Mouse (Mus musculus): ENCODE measurements around the gene Bcat2. TPM values are rescaled to one million over a fixed set of nuclear protein-coding genes. Genes with fewer than 3 reads are reported as not detected.

The Bcat2 gene
- polyA plus RNA-seq, 1 experiment: 54.1 TPM

- H3K36me3 ChIP-seq (ENCODE audit: control insufficient read depth, insufficient read depth): no peaks in the 10 kb centered on the region
- TF ChIP-seq SRF (IDR thresholded peaks at IDR 0.05; ENCODE audit: control insufficient read depth, insufficient read length, low read depth) (no peak), POLR2A (IDR thresholded peaks at IDR 0.05; ENCODE audit: insufficient read length, low read depth) (peak; percentile 18), USF1 (IDR thresholded peaks at IDR 0.05; ENCODE audit: low read depth) (no peak), TCF3 (IDR thresholded peaks at IDR 0.05; ENCODE audit: insufficient read length, low read depth) (no peak), TCF12 (IDR thresholded peaks at IDR 0.05; ENCODE audit: insufficient read depth, poor library complexity, severe bottlenecking) (no peak), E2F4 (IDR thresholded peaks at IDR 0.05; ENCODE audit: insufficient read depth) (no peak), REST (IDR thresholded peaks at IDR 0.05; ENCODE audit: insufficient read depth, insufficient read length) (no peak), MYOG (IDR thresholded peaks at IDR 0.05; ENCODE audit: control insufficient read depth in 1 of 3, insufficient read depth in 1 of 3, insufficient read length in 2 of 3, low read depth in 2 of 3) (no peak), CEBPB (IDR thresholded peaks at IDR 0.05; ENCODE audit: insufficient read depth, poor library complexity, severe bottlenecking) (no peak), POLR2AphosphoS2 (IDR thresholded peaks at IDR 0.05; ENCODE audit: insufficient read length, low read depth) (peak; percentile 35), MAX (IDR thresholded peaks at IDR 0.05; ENCODE audit: low read depth) (no peak)
- H3K79me2 ChIP-seq (ENCODE audit: control insufficient read depth, insufficient read depth): no peaks in the 10 kb centered on the region
- H3K4me2 ChIP-seq (ENCODE audit: low read depth): peak overlapping the region; percentile 58
- no peak overlapping the region for H3K4me3 ChIP-seq
- no peak overlapping the region for H3ac ChIP-seq (ENCODE audit: control insufficient read depth, insufficient read length)
- no peaks in the 10 kb centered on the region for H3K27me3 ChIP-seq (ENCODE audit: control insufficient read depth, insufficient read depth, insufficient read length)
Observed at GRCm38 (mm10) chr7:45589173-45589572, 19.2 kb downstream of the Bcat2 start.

- no peaks in the 10 kb centered on the region for H3K27me3 ChIP-seq (ENCODE audit: control insufficient read depth, insufficient read depth, insufficient read length)
- H3K4me2 ChIP-seq (ENCODE audit: low read depth): peak overlapping the region; percentile 58
- no peaks in the 10 kb centered on the region for H3K79me2 ChIP-seq (ENCODE audit: control insufficient read depth, insufficient read depth)
- H3K4me3 ChIP-seq: no peak overlapping the region
- TF ChIP-seq MYOG (IDR thresholded peaks at IDR 0.05; ENCODE audit: control insufficient read depth in 1 of 3, insufficient read depth in 1 of 3, insufficient read length in 2 of 3, low read depth in 2 of 3) (no peak), MYOD1 (IDR thresholded peaks at IDR 0.05; ENCODE audit: control insufficient read depth in 1 of 3, insufficient read length in 2 of 3, low read depth in 2 of 3) (no peak), SRF (IDR thresholded peaks at IDR 0.05; ENCODE audit: control insufficient read depth, insufficient read length, low read depth) (no peak), MAX (IDR thresholded peaks at IDR 0.05; ENCODE audit: low read depth) (no peak), REST (IDR thresholded peaks at IDR 0.05; ENCODE audit: insufficient read depth, insufficient read length) (no peak), USF1 (IDR thresholded peaks at IDR 0.05; ENCODE audit: low read depth) (no peak), TCF12 (IDR thresholded peaks at IDR 0.05; ENCODE audit: insufficient read depth, poor library complexity, severe bottlenecking) (no peak), TCF3 (IDR thresholded peaks at IDR 0.05; ENCODE audit: insufficient read length, low read depth) (no peak), CEBPB (IDR thresholded peaks at IDR 0.05; ENCODE audit: insufficient read depth, poor library complexity, severe bottlenecking) (no peak), POLR2AphosphoS2 (IDR thresholded peaks at IDR 0.05; ENCODE audit: insufficient read length, low read depth) (no peak), POLR2A (IDR thresholded peaks at IDR 0.05; ENCODE audit: insufficient read length, low read depth) (no peak), E2F4 (IDR thresholded peaks at IDR 0.05; ENCODE audit: insufficient read depth) (no peak)
- no peak overlapping the region for H3ac ChIP-seq (ENCODE audit: control insufficient read depth, insufficient read length)
- H3K36me3 ChIP-seq (ENCODE audit: control insufficient read depth, insufficient read depth): no peaks in the 10 kb centered on the region
Observed at GRCm38 (mm10) chr7:45589898-45590297, 19.9 kb downstream of the Bcat2 start.

- Histone ChIP-seq H3K27me3 (ENCODE audit: control insufficient read depth, insufficient read depth, insufficient read length) (no peaks in the 10 kb centered on the region), H3ac (ENCODE audit: control insufficient read depth, insufficient read length) (no peak overlapping the region), H3K4me2 (ENCODE audit: low read depth) (no peak overlapping the region), H3K36me3 (ENCODE audit: control insufficient read depth, insufficient read depth) (no peaks in the 10 kb centered on the region), H3K79me2 (ENCODE audit: control insufficient read depth, insufficient read depth) (no peaks in the 10 kb centered on the region), H3K4me3 (no peak overlapping the region)
- TF ChIP-seq E2F4 (IDR thresholded peaks at IDR 0.05; ENCODE audit: insufficient read depth): no peak
- TF ChIP-seq MAX (IDR thresholded peaks at IDR 0.05; ENCODE audit: low read depth): no peak
- no peak for TF ChIP-seq POLR2AphosphoS2 (IDR thresholded peaks at IDR 0.05; ENCODE audit: insufficient read length, low read depth)
- TF ChIP-seq MYOG (IDR thresholded peaks at IDR 0.05; ENCODE audit: control insufficient read depth in 1 of 3, insufficient read depth in 1 of 3, insufficient read length in 2 of 3, low read depth in 2 of 3): no peak
- no peak for TF ChIP-seq MYOD1 (IDR thresholded peaks at IDR 0.05; ENCODE audit: control insufficient read depth in 1 of 3, insufficient read length in 2 of 3, low read depth in 2 of 3)
- TF ChIP-seq SRF (IDR thresholded peaks at IDR 0.05; ENCODE audit: control insufficient read depth, insufficient read length, low read depth): no peak
- no peak for TF ChIP-seq TCF12 (IDR thresholded peaks at IDR 0.05; ENCODE audit: insufficient read depth, poor library complexity, severe bottlenecking)
Observed at GRCm38 (mm10) chr7:45590874-45591273, 20.9 kb downstream of the Bcat2 start.

GRCm38 (mm10) chr7:45591880-45592279, 21.9 kb downstream of the Bcat2 start:
- H3K79me2 ChIP-seq (ENCODE audit: control insufficient read depth, insufficient read depth): no peaks in the 10 kb centered on the region
- TF ChIP-seq SRF (IDR thresholded peaks at IDR 0.05; ENCODE audit: control insufficient read depth, insufficient read length, low read depth) (no peak), POLR2AphosphoS2 (IDR thresholded peaks at IDR 0.05; ENCODE audit: insufficient read length, low read depth) (no peak), MYOD1 (IDR thresholded peaks at IDR 0.05; ENCODE audit: control insufficient read depth in 1 of 3, insufficient read length in 2 of 3, low read depth in 2 of 3) (peak in 2 of 3 experiments; percentile 19 to 54), E2F4 (IDR thresholded peaks at IDR 0.05; ENCODE audit: insufficient read depth) (no peak), POLR2A (IDR thresholded peaks at IDR 0.05; ENCODE audit: insufficient read length, low read depth) (no peak), USF1 (IDR thresholded peaks at IDR 0.05; ENCODE audit: low read depth) (no peak), MYOG (IDR thresholded peaks at IDR 0.05; ENCODE audit: control insufficient read depth in 1 of 3, insufficient read depth in 1 of 3, insufficient read length in 2 of 3, low read depth in 2 of 3) (peak in 1 of 3 experiments; percentile 47), TCF12 (IDR thresholded peaks at IDR 0.05; ENCODE audit: insufficient read depth, poor library complexity, severe bottlenecking) (peak; percentile 9), MAX (IDR thresholded peaks at IDR 0.05; ENCODE audit: low read depth) (no peak), TCF3 (IDR thresholded peaks at IDR 0.05; ENCODE audit: insufficient read length, low read depth) (no peak), CEBPB (IDR thresholded peaks at IDR 0.05; ENCODE audit: insufficient read depth, poor library complexity, severe bottlenecking) (no peak), REST (IDR thresholded peaks at IDR 0.05; ENCODE audit: insufficient read depth, insufficient read length) (no peak)
- no peaks in the 10 kb centered on the region for H3K36me3 ChIP-seq (ENCODE audit: control insufficient read depth, insufficient read depth)
- no peak overlapping the region for H3K4me2 ChIP-seq (ENCODE audit: low read depth)
- H3K27me3 ChIP-seq (ENCODE audit: control insufficient read depth, insufficient read depth, insufficient read length): no peaks in the 10 kb centered on the region
- H3K4me3 ChIP-seq: no peak overlapping the region
- no peak overlapping the region for H3ac ChIP-seq (ENCODE audit: control insufficient read depth, insufficient read length)

Data from myocyte (in vitro differentiated cells).